Mouse (Mus musculus): ENCODE results near the gene Zfp59.
"Not testable (repeated sequence)": the region's sequence is repeated elsewhere in the genome, so short reads cannot be mapped to it uniquely, and the experiment has no call there.

Zfp59 gene

DNA sequence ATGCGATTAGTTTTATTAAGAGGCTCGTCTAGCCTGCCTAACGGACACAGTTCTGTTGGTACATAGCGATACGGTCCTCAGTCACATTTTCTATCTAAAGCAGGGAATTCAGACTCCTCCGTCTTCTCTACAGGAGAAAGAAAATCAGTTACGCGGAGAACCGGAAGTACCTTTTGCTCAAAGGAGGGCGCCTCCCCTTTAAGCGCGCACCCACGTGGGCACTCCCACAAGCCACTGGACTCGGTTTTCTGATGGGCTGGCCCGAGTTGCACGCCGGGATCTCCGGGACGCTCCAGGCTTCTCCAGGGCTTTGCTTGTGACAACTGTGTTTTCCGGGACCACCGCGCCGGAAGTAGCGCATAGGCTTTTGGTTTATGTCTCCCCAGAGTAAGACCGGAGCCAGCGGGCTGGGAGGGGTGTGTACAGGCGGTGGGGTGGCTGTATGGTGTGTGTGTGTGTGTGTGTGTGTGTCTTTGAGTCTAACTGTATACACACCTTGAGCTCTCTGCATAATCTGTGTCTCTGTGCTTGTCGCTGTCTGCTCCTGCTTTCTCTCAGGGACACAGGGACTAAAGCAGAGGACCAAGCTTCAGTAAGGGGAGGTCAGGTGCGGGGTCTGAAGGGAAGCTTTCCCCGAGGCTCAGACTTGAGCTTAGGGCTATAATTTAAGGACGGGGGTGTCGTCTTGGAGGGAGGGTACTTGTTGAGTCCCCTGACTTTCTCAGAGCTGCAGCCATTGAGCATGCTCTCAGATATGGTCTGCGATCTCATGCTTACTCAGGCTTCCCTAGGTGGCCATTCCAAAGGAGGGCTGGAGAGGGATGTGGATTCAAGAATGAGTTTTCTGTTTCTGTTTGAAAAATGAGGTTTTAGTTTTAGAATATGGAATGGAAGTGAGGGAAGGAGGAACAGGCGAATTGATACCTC is at the start of gene Zfp59:
Gene Zfp59 (plus strand): TSS at position 285 of the 927 bp plus-strand sequence.
- DNase-seq (ENCODE audit: low spot score in 2 of 2): peak; percentile 81 to 86

DNA sequence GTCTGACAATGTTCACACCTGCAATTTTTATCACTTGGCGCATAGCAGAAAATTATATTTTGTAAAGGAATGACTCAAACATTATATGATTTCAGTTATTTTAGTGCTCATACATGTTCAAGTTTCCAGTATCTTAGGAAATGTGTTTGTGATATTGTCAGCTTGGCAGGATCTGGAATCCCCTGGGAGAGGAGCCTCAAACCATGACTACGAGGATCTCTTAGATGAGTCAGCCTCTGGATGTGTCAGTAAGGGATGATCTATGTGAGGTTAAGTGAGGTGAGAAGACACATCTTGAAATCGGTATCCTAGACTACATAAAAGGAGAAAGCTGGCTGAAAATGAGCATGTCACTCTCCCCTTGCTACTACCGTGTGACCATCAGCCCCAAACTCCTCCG is 49.1 kb upstream of the Zfp59 start:
- DNase-seq (ENCODE audit: low spot score in 2 of 2): no peak

DNA sequence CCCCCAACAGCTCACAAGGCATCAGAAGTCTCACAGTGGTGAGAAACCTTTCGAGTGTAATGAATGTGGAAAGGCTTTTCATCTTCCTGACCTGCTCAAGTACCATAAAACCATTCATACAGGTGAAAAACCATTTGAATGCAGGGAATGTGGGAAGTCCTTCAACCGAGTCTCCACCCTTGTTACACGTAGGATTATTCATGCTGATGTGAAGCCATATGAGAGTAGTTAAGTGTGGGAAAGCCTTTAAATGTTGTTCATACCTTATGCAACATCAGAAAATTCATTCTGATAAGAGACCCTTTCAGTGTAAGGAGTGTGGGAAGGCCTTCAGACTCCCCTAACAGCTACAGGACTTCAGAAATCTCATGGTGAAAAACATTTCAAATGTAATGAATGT is 44.5 kb upstream of the Zfp59 start:
- DNase-seq (ENCODE audit: low spot score in 2 of 2): not testable (repeated sequence)

DNA sequence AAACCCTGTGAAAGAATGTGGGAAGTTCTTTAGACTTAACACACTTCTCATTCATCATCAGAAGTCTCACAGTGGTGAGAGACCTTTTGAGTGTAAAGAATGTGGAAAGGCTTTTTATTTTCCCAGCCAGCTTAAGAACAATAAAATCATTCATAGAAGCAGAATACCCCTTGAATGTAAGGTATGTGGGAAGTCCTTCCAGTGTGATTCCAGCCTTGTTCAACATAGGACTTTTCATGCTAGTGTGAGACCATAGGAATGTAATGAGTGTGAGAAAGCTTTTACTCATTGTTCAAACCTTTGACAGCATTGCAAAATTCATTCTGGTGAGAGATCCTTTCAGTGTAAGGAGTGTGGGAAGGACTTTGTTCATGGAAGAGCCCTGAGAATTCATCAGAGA is 43.8 kb upstream of the Zfp59 start:
- DNase-seq (ENCODE audit: low spot score in 2 of 2): no peak

DNA sequence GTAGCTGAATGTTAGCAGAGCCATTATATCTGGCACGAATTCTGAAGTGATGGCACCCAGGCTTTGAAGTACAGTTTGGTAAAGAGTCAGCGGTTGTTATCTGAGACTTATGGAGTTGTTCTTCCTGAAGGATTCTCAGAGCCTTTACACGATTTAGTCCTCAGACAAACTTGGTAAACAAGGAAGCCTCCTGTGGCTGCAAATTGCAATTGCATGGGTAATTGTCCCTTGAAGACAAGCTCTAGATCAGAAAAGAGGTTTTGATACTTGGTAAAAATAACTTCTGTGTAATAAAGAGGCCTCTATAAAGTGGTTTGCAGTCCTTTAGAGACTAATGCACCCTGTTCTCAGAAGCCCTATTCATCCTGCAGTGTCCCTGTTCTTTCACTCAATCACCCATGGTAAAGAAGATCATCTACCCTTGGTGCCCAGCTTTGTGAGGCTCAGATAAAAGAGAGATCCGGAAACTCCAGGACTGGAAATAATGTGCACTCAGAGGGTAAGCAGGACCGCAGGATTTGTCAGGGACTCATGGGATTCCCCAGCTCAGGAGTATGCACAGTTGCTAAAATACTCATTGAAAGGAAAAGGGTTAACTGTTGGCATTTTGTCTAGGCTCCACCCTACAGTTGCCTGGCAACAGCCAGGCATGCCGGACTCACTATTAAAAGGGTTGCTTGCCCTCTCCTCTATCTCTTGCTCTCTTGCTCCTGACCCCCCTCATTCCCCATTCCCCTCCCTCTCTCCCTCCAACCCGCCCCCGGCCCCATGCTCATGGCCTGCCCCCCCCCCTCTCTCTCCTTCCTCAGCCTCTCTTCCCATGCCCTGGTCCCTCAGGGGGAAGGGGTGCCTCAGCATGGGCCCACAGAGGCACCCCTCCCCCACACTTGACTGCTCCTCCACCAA is 40.2 kb upstream of the Zfp59 start:
- DNase-seq (ENCODE audit: low spot score in 2 of 2): no peak

DNA sequence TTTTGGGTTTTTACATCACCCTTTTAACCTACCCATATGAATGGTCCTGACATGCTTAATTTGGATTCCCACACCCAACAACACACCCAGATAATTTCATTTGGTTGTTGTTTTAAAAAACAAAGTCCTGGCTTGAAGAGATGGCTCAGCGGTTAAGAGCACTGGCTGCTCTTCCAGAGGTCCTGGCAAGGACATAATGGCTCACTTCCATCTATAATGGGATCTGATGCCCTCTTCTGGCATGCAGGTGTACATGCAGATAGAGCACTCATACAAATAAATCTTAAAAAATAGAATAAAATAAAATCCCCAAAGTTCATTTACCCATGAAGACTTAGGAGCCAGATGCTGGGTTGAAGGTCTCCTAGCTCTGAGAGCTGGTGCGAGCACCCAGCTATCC is 37.3 kb upstream of the Zfp59 start:
- DNase-seq (ENCODE audit: low spot score in 2 of 2): no peak

DNA sequence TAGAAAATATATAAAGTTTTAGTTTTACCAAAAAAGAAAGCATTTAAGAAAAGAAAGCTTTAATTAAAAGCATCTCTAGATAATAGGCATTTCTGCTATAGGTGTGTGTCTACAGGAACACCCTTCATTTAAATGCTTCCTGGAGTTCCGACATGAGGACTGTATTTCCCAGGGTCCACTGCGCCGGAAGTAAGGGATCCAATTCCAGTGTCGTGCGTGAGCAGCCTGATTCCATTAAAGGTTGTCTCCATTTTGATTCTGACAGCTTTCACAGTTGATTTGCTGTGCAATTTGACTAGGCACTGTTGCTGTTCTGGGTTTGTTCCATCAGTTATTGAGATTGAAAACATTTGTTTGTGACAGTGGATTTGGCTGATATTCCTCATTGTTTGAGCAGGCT is 35.4 kb upstream of the Zfp59 start:
- no peak for DNase-seq (ENCODE audit: low spot score in 2 of 2)

DNA sequence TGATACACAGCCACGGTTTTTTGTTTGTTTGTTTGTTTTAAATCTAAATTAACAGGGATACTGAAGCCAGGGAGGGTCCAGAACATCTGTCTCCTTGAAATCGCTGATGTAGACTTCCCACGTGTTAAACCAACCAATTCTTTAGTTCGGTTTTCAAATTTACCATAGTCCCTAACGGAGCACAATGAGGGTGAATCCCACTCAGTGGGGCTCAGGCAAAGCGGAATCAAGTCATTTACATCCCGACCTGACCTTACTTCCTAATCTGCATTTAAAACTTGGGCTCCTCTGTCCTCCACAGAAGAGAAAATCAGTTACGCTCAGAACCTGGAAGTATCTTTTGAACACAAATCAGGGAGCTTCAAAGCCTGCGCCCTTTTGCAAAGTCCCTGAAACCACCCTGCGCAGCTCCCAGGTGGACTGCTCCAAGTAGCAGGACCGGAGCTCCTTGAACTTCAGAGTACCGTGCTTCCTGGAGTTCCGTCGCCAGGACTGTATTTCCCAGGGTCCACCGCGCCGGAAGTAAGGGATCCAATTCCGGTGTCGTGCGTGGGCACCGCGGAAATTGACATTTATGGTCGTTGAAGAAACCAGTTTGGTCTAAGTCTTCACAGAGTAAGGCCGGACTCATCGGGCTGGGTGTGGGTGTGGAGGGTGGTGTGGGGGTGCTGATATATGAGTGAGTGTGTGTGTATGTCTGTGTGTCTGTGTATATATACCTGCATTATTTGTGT is 33.9 kb upstream of the Zfp59 start:
- DNase-seq (ENCODE audit: low spot score in 2 of 2): peak; percentile 62 to 75

DNA sequence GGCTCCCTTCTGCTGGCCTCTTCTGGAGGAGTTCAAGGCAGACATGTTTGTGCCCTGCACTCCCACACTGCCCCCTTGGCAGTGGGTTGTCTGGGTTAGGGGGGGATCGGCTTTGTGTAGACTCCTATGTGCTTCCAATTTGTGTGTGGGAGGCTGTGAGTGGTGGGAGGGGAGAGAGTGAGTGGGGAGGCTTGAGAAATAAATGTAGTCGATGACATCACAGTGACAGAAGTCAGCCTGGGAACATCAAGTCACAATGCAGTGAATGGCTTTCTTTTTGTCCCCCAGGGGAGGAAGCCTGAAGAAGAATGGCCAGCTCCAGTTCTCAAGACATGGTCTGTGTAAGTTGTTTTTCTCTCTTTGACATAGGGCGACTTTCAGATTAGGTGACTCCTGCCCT is 31.5 kb upstream of the Zfp59 start, which contains the start of gene Zfp626:
Gene Zfp626 (plus strand): TSS at position 301 of the 400 bp plus-strand sequence.
- DNase-seq (ENCODE audit: low spot score in 2 of 2): not testable (repeated sequence)

DNA sequence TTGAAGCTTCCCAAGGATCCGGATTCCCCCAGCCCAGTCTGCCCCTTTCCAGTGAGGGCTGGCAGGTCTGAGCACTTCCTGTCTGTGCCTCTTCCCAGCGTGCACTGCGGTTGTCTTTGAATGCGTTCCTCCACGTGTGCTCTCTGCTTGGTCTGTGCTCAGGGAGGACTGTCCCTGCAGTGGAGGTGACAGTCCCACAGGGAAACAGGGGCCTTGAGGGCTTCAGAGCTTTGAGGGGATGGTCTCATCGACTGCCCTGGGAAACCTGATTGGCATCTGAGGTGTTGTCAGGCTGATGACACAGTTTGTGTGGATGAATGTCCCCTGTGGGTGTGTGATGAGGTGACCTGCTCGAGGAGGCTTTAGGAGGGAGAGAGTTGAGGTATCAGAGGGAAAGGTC is 31.1 kb upstream of the Zfp59 start:
- not testable (repeated sequence) for DNase-seq (ENCODE audit: low spot score in 2 of 2)

DNA sequence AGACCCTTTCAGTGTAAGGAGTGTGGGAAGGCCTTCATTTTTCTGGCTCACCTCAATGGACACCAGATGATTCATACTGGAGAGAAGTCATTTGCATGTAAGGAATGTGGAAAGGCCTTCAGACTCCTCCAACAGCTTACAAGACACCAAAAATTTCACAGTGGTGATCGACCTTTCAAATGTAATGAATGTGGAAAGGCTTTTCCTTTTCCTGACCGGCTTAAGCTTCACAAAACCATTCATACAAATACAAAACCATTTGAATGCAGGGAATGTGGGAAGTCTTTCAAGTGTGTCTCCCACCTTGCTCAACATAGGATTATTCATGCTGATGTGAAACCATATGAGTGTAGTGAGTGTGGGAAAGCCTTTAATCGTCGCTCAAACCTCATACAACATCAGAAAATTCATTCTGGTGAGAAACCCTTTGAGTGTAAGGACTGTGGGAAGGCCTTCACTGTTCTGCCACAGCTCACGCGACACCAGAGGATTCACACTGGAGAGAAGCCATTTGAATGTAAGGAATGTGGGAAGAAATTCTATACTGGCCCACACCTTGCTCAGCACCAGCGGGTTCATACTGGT is 19.8 kb upstream of the Zfp59 start:
- DNase-seq (ENCODE audit: low spot score in 2 of 2): no peak

DNA sequence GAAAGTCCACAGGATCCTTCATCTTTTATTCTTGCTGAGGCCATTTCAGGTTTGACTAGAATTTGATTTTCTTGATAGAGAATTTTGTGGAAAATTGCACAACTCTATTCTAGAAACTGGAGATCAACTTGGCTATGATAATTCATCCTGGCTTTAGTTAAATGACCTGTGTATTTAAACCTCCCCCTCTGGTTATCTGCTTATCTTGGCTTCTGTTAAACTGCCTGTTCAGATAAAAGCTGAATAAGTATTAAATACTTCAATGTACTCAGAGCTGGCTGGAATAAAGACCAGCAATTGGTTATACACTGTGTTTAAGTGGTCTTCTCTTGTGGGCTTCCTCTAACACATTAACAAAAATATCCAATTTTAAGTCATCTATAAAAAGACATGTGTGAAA is 15.8 kb upstream of the Zfp59 start:
- DNase-seq (ENCODE audit: low spot score in 2 of 2): no peak

DNA sequence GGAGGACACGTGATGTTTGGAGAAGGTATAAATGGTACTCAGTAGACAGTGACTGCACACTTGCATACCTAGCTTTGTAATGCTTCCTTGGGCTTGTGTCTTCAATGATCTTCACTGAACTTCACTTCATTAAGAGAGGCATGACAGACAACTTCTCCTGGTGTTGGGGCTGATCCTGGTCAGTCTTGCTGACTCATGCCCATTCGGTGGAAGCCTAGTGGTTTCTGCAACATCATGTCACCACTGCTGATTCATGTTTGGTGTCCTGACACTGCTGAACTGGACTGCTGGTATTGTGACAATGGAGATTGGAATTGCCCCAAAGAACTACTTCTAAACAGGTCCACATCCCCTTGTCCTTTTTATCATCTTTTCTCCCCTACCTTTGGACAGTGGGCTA is 4.3 kb upstream of the Zfp59 start:
- DNase-seq (ENCODE audit: low spot score in 2 of 2): no peak

DNA sequence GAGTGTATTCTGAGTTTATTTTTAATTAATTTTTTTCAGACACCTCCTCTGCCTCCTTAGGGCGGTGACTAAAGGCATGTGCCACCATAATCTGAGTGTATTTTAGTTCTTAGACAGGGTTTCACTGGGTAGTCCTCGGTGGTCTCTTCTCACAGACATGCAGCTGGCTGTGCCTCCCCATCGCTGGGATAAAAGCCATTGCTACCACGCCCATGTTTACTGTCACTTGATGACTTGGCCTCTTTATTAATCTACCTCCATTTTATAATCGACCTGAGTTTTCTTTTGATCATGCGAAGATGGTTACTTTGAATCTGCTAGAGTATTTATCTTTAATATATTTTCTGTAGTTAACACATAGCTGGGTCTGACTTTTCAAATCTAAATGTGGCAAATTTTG is 511 bp upstream of the Zfp59 start:
- no peak for DNase-seq (ENCODE audit: low spot score in 2 of 2)

DNA sequence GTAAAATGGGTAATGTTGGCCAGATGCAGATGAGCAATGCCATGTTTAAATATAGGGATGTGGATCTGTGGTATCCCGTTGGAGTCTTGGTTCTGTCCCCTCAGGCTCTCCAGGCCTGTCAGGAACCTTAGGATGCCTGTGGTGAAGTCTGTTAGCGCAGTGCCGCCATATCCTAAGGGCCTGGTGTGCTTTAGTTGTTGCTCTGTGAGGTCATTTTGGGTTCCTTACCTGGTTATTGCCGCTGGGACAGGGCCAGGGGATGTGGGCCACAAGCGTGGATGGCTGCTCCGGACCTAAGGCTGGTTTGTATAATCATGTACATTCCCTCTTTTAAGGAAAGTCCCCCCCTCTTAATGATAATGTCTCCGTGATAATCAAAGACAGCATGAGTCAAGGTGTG is 1.2 kb downstream of the Zfp59 start:
- no peak for DNase-seq (ENCODE audit: low spot score in 2 of 2)

DNA sequence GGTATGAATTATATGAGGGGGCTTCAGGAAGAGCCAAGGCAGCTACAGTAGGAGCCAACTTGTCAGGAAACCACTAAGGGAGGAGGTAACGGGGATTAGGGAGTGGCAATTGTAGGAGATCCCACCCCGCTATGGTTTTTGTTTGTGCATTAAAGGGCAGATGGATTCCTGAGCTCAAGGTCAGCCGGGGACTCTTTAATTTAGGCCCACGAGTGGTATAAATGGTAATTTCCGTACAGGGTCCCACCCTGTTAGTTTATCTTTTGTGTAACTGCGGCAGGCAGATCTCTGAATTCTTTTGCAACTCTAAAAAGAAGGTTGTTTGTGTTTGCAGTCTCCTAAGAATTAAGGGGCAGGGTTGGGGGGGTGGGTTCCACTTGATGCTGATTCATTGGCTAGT is 1.7 kb downstream of the Zfp59 start:
- no peak for DNase-seq (ENCODE audit: low spot score in 2 of 2)

DNA sequence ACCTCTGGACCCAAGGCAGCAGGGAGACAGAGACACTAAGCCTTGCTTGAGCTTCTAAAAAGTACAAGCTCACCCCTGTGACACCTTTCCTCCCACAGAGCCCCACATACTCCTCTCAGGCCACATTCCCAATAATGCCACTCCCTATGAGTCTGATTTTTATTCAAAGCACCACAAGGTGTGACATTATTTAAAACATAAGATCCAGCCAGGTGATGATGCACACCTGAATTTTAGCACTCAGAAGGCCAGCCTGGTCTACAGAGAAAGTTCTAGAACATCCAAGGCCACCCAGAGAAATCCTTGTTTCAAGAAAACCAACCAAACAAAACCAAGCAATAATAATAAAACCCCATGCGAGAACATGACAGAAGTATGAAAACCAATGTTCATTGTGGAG is 18.8 kb downstream of the Zfp59 start, which contains the start of gene Zfp607a:
Gene Zfp607a (plus strand): TSS at position 301 of the 400 bp plus-strand sequence.
- DNase-seq (ENCODE audit: low spot score in 2 of 2): no peak

DNA sequence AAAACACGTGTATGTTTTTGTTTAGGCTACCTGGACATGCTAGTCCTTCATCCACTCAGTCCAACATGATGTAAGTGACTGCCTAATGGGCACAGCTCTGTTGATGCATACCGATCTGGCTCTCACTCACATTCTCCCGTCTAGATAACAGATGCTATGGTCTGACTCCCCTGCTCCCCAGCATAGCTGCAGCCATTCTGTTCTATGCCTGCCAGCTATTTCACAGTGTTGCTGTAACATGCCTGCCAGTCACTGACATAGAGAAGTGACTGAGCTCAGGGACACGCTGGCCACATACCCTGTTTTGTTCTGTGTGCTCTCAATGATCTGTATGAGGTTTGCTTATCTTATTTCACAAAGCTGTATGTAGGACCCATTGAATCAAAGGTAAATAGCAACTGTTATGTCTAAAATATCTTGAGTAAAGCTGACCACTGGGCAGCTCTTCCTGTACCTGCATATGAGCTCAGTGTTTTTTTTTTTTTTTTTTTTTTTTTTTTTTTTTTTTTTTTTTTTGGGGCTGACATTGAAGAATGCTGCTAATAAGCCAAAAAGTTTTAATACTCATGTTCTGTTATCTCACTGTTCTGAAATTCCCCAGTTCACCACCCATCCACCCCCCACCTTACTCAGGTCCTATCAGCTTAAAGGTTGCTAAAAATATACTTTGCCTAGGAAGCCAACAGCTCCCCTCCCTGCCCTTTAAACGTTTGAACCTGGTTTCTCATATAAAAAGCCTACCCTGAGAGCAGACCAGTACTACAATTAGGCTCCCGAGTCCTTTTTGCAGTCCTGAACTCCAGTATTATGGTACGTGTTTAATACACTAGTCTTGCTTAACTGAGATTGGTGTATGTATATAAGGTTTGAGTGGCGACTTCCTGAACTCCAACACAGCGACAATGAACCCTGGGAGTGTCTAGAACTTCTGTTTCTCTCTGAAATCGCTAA is 21.2 kb downstream of the Zfp59 start:
- no peak for DNase-seq (ENCODE audit: low spot score in 2 of 2)

DNA sequence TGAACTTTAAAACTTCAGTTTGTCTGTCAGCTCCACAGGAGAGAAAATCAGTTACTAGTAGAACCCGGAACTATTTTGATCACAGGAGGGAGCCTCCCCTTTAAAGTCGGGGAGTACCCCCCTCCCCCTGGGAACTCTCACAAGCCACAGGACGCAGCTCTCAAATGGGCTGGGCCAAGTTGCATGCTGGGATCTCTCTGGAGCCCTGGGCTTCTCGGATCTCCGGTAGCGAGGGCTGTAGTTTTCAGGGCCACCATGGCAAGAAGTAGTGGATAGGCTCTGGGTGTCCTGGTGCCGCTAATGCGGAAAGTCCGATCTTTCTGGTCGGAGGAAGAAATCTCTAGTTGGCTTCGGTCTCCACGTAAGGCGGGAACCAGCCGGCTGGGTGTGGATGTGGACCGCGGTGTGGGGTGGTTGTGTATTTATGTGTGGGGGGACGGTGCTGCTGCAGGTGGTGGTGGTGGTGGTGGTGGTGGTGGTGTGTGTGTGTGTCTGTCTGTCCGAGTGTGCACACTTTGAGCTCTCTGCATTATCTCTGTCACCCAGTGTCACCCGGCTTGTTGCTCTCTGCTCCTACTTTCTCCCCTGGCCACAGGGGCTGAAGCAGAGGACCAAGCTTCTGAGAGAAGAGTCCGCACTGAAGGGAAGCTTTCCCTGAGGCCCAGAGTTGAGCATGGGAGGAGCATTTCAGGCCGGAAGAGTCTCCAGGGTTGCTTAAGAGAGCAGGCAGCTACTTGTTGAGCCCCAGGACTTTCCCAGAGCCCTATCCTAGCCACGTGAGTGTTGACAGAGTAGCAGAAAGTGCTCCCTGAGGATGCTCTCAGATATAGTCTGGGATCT is 22.2 kb downstream of the Zfp59 start:
- peak; percentile 39 to 43 for DNase-seq (ENCODE audit: low spot score in 2 of 2)

All from frontal cortex, postnatal 14 days (tissue).